Mouse (Mus musculus) thymus, postnatal 25 days (tissue): ENCODE data around the gene Ubash3b.

ENCODE experiments used
- DNase-seq: peaks from one replicate; pipeline ENCODE4 v3.0.0; 2022

Ubash3b gene

GRCm38 (mm10) chr9:40989940-40990588, 171.4 kb downstream of the Ubash3b start:
- peak; percentile 52 for DNase-seq

GRCm38 (mm10) chr9:40984313-40984712, 177.2 kb downstream of the Ubash3b start:
- no peak for DNase-seq

GRCm38 (mm10) chr9:40983758-40984157, 177.7 kb downstream of the Ubash3b start:
- no peak for DNase-seq

- no peak for DNase-seq
These were observed 179.0 kb downstream of the Ubash3b start for GRCm38 (mm10) chr9:40982480-40982879.

GRCm38 (mm10) chr9:40974042-40974801, 187.3 kb downstream of the Ubash3b start:
- no peak for DNase-seq

- DNase-seq: no peak
These were observed 197.1 kb downstream of the Ubash3b start for GRCm38 (mm10) chr9:40964418-40964714.

- no peak for DNase-seq
These were observed 197.7 kb downstream of the Ubash3b start, which contains the start of gene Jhy for GRCm38 (mm10) chr9:40963586-40964417. Gene Jhy (minus strand): TSS chr9:40964118.

GRCm38 (mm10) chr9:40961401-40961800, 200.1 kb downstream of the Ubash3b start:
- DNase-seq: no peak
